Mouse (Mus musculus) liver, embryonic 14.5 days (tissue): ENCODE measurements around the gene Wwp2.

Experiments used
- CTCF ChIP-seq: IDR thresholded peaks from 2 replicates; pipeline ENCODE4 v1.5.1; 2016; ENCODE audit warnings: antibody characterized with exemption, low read depth, control low read depth
- EP300 ChIP-seq: IDR thresholded peaks from 2 replicates; pipeline ENCODE4 v1.6.1; 2016; ENCODE audit warnings: antibody characterized with exemption, low read depth

- TF ChIP-seq CTCF (no peak), EP300 (no peak)
These were observed 62.6 kb downstream of the Wwp2 start for GRCm38 (mm10) chr8:107498806-107499205.
